Mouse (Mus musculus) left cerebral cortex, adult 2 months (tissue): ENCODE measurements at regions not wholly inside any gene's neighbourhood (a gene's known extent, or its start where the extent isn't known, plus 50 kb on each side); places are given as distances from the start of the nearest gene placed in this dataset.

Experiments
- DNase-seq, 2 experiments: peaks; one replicate each; pipeline ENCODE4 v3.0.0; 2021 to 2022; ENCODE audit warnings: low spot score in 2 of 2, mixed read lengths in 1 of 2; ENCODE audit errors: extremely low spot score in 1 of 2
- H3K27ac ChIP-seq: fragments of 200-600 bp; 2 replicates; pipeline ENCODE4 v1.8.1; 2022
- H3K4me3 ChIP-seq: fragments of 200-600 bp; 2 replicates; pipeline ENCODE4 v1.8.1; 2022
- CTCF ChIP-seq: fragments of 200-600 bp; IDR thresholded peaks from 2 replicates; pipeline ENCODE4 v1.8.1; 2022; ENCODE audit warnings: antibody characterized with exemption, mild to moderate bottlenecking, moderate library complexity
- intact Hi-C: fragments of 180-260 bp; cut with DNase I; formaldehyde crosslinking; loops from one replicate; pipeline ENCODE4 v1.15.1; 2025

DNA sequence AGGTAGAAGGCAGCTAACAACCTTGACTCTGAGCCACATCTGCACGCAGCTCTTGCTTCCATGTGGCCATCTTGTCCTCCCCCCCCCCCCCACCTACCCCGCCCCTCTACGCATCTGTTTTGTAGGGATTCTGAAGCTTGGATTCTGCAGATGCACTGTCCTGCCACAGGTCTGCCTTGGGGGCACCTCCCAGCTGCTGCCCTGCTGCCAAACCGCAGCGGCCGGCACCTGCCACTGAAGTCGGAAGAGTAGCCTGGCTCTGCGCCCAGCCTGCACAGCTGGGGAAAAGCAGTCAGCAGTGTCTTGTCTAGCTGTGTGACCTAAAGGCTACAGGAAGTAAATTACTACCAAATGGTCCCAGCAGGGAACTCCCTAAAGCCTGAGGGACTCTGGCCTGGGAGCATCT, 119.3 kb downstream of the Ddx1 start:
- Histone ChIP-seq H3K27ac (no peak overlapping the region), H3K4me3 (no peak overlapping the region)
- no peak for DNase-seq
- intact Hi-C loops = loop anchor here (5.0 kb wide), 1 partner anchor 83 kb away; no protein-coding TSS in a partner anchor
- TF ChIP-seq CTCF = no peak

DNA sequence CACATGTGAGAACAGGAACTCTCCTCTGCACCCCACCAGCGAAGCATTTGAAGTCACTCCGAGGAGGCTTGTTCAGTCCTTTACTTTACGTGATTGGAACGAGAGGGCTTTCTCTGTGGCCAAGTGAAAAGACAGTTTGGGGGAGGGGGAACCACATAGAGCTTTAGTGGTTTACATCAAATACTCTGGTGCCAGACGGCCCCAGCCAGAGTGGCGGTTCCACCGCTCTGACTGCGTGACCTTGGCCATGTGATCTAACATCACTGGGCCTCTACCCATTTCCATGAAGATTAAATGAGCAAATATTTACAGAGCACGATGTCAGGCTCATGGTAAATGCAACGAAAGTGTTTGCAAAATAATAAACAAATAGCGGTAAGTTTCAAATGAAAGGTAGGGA, 121.6 kb downstream of the Ddx1 start:
- no peak for TF ChIP-seq CTCF
- no peak for DNase-seq
- Histone ChIP-seq H3K27ac (no peak overlapping the region), H3K4me3 (no peak overlapping the region)
- intact Hi-C loops = loop anchor here (5.0 kb wide), 1 partner anchor 85 kb away; no protein-coding TSS in a partner anchor

DNA sequence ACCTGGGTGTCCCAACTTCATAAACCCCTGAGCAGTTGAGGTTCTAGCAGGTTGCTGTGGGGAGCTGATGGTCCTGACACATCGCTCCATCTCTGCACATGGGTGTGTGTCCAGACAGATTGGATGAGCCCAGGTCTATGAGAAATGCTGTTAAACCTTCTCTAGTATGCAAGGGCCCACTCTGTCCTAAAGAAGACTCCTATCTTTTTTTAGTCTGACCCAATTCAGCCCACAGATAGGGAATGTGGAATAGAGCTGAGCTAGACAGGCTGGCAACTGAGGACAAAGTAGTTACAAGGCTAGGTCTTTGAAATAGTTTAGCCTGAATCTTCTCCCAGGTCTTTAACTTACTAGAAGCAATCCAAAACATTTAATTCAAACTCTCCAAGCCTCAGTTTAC, 124.0 kb downstream of the Ddx1 start:
- TF ChIP-seq CTCF = no peak
- intact Hi-C loops = loop anchor here (5.0 kb wide), 1 partner anchor 87 kb away; no protein-coding TSS in a partner anchor
- no peak for DNase-seq
- no peak overlapping the region; the same call in 1 of the 2 replicates for H3K27ac ChIP-seq
- no peak overlapping the region for H3K4me3 ChIP-seq

DNA sequence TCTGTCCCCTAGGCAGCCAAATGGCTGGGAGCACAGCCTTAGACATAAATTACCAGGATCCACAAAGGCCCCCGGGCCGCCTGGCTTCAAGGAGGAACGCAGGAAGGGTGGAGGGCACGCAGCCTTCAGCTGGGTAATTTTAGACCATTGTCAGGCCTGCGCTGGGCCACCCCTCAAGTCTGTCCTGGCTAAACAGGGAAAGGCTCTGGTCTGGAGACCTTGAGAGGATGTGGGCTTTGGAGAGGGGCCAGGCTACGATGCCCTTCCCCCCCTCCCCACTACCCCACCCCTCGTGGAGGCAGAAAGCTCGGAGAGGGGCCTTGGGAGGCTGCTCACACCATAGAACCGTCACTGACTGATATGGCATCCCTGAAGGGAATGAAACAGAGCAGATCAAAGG, 126.7 kb downstream of the Ddx1 start:
- no peak for TF ChIP-seq CTCF
- DNase-seq = no peak
- no peak overlapping the region for H3K27ac ChIP-seq
- no peak overlapping the region for H3K4me3 ChIP-seq
- intact Hi-C loops = no loop called here

DNA sequence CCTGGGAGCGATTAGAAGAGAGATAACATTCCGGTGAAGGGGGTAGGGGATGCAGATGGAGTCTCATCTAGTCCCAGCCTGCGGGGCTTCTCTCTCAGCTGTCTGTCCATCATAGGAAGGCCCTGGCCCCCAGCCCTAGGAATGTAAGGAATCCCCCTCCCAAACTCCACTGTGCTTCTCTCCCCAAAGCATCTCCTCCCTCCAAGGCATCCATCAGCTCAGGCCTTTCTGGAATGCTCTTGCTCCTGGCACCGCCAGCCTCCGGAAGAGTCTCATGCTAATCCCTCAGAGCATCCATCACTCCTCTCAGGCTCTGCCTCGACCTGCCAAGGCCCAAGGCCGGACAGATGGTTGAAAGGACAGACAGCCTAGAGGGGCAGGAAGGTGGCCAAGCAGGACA, 128.4 kb downstream of the Ddx1 start:
- no peak overlapping the region for H3K4me3 ChIP-seq
- intact Hi-C loops = no loop called here
- TF ChIP-seq CTCF = no peak
- H3K27ac ChIP-seq = no peak overlapping the region
- no peak for DNase-seq

DNA sequence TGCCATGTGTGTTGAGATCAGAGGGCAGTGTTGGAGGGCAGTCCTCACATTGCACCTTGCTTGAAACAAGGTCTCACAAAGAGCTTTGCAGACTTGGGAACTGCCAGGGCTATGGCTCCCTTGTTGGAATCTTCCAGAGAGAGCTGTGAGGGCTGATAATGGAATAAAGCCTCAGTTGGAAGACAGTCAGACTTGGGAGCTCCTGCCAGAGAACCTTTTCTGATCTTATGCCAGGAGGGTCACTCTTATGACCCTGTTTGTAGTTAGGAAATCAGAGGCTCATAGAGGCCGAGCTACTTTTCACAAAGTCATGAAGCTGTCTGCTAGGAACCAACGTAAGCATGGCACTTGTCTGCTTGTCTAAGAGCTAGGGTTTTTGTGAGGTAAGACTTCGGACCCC, 129.4 kb downstream of the Ddx1 start:
- no peak for TF ChIP-seq CTCF
- Histone ChIP-seq H3K4me3 (no peak overlapping the region), H3K27ac (no peak overlapping the region)
- no peak for DNase-seq
- intact Hi-C loops = no loop called here

DNA sequence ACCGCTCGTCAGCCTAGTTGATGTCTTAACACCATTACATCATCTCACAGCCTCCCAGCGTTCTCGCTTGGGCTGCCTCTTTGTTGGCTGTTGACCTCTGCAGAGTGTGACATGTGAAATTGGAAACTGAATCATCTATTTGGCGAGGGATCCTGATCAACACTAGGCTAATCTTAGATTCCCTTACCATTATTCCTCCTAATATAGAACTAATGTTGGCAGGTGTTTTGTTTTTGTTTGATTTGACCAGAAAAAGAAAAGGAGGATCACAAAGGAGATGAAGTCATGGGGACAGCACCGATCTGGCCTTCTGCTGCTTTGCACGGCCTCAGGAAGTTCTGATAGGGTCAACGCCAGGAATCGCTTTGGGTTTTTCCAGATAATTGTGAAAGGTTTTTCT, 131.0 kb downstream of the Ddx1 start:
- intact Hi-C loops = no loop called here
- TF ChIP-seq CTCF = no peak
- Histone ChIP-seq H3K27ac (no peak overlapping the region), H3K4me3 (no peak overlapping the region)
- DNase-seq = no peak

DNA sequence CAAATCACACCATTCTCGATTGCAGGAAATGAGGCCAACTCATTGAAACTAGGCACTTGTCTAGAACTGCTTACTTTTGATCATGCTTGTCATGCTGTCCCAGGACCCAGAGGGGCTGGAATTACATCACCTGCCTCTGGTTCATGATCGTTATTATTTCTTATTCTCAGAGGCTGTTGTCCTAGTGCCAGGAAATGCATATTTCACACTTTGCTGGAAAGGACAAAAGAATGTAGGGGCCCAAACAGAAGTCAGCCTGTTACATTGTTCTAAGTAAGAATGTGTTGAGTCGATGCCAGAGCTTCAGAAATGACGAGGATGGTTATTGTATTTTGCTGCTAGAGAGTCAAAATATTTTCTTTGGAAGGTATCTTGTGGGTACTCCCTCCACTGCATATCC, 134.7 kb downstream of the Ddx1 start:
- H3K4me3 ChIP-seq = no peak overlapping the region
- no peak overlapping the region for H3K27ac ChIP-seq
- DNase-seq = no peak
- TF ChIP-seq CTCF = no peak
- intact Hi-C loops = no loop called here

DNA sequence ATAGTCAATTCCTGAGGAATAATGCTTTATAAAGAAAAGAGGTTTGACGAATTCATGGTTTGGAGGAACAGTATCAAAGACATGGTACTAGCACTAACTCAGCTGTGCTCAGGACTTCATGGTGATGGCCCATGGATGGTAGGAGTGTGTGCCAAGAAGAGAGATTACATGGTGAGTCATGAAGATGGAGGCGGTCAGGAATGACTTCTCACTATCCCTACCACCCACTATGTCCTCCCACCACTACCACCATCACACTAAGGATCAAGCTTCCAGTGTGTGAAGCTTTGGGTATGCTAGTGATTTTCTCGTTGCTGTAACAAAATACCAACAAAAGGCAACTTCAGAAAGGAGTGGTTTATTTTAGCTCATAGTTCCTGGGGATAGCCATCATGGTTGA, 142.1 kb downstream of the Ddx1 start:
- H3K27ac ChIP-seq = no peak overlapping the region
- TF ChIP-seq CTCF = no peak
- intact Hi-C loops = no loop called here
- no peak for DNase-seq
- H3K4me3 ChIP-seq = no peak overlapping the region

DNA sequence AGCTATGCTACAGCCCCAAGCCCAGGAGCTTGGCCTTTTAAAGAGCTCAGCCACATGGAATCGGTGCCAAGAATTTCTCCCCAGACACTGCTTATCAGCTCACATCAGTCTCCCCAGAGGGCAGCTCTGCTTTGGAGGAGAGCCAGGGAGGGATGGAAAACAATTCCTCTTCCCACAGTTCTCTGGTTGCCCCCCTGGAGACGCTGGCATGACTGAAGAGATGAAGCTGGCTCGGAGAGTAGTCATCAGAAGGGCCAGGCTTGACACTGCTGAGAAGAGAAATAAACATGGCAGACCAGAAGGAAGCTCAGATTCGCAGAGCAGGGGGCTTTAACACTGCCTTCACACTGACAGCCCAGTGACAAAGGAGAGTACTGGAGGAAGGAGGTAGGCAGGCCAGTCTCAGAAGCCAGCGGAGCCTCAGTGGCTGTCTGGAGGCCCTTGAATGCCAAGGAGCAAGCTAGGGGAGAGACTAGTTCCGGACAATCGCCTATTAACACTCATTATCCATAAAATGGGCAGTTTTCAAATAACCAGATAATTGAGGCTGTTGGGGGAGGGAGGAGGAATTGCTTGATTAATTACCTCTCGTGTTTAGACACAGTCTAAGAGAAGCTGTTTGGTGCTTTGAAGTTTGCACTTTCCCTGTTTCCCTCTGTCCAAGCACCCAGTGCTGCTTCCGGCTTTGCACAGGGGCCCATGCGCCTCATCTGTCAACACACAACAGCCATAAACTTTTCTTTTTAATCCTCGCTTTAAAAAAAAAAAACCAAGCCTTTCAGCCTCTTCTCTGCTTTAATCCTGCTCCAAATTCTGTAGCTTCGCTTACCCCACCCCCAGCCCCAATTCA, 148.3 kb downstream of the Ddx1 start:
- intact Hi-C loops = no loop called here
- no peak overlapping the region for H3K27ac ChIP-seq
- TF ChIP-seq CTCF = no peak
- DNase-seq = no peak
- no peak overlapping the region for H3K4me3 ChIP-seq

DNA sequence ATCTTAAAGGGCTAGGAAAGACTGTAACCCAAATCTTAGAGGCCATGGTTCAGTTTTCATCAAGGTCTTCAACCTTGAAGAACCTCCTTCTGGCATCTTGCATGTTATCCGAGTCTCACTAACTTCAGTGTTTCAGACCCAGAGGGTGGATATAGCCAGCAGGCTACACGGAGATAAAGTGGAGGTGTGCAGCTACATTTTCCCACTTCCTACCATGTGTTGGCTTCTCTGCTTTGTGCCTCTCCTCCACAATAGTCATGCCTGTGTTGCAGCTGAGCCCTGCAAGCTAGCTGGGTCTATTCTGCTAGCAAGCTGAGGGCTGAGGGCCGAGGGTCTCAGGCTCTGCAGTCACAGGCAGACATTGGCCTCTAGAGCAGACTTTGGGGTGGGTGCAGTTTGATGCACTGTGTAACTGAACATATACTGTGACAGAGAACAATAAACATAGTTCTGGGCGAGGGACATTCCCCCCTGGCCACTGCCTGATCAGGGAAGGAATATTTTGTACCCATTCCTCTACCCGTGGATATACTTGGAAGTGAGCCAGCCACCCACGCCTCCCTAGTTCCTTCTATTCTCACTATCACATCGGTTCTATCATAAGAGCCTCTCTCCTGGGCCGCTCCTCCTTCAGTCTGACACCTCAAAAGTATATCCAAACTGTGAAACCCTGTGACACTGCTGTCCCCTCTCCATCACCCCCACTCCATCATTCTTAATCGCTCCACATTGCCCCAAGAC, 152.6 kb upstream of the Mycn start:
- Histone ChIP-seq H3K4me3 (no peak overlapping the region), H3K27ac (no peak overlapping the region)
- peak; percentile 43 to 45 for DNase-seq
- TF ChIP-seq CTCF = no peak
- intact Hi-C loops = loop anchor here (1.0 kb wide), 1 partner anchor 46 kb away; no protein-coding TSS in a partner anchor

DNA sequence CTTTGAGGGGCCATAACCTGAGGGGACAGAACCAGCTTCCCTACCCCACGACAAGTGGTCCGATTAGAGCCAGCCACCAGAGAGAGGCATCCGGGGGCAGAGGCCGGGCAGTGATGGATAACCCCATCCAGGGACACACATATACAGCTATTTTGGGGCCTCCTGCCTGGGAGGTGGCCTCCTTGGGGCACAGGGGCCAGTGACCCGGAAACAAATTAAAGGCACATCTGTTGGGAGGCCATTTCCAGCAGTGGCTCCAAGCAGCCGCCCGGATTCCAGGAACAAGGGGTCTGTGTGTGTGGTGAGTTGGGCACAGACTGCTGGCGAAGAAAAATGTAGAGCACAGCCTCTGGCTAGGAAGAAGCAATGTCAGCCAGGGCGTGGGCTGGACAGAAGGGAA, 144.2 kb upstream of the Mycn start:
- Histone ChIP-seq H3K27ac (no peak overlapping the region), H3K4me3 (no peak overlapping the region)
- no peak for DNase-seq
- intact Hi-C loops = no loop called here
- TF ChIP-seq CTCF = no peak
